Mouse (Mus musculus) heart, embryonic 15.5 days (tissue): Measurements from ENCODE around the gene Tspan10. TPM values are rescaled to one million over a fixed set of nuclear protein-coding genes. Genes with fewer than 3 reads are reported as not detected.

ENCODE experiments used
- ATAC-seq: fragments of 200-750 bp; cut with Nextera tagmentation; replicated peaks from 2 replicates; pipeline ENCODE4 v1.8.0; 2017; ENCODE audit warnings: low read depth, moderate TSS enrichment; ENCODE audit not compliant: insufficient number of reproducible peaks, insufficient read depth, low FRiP score
- H3K27ac ChIP-seq: fragments of 300-500 bp; sonication (generic); 2 replicates; pipeline ENCODE4 v1.5.1; 2015; ENCODE audit warnings: mild to moderate bottlenecking, inconsistent platforms
- H3K27me3 ChIP-seq: fragments of 300-500 bp; sonication (generic); 2 replicates; pipeline ENCODE4 v1.6.1; 2015; ENCODE audit warnings: inconsistent platforms
- H3K36me3 ChIP-seq: fragments of 300-500 bp; sonication (generic); 2 replicates; pipeline ENCODE4 v1.6.1; 2015; ENCODE audit warnings: mild to moderate bottlenecking, inconsistent platforms
- H3K4me1 ChIP-seq: fragments of 300-500 bp; sonication (generic); replicated peaks from 2 replicates; pipeline ENCODE4 v1.6.1; 2015; ENCODE audit warnings: inconsistent platforms
- H3K4me2 ChIP-seq: fragments of 300-500 bp; sonication (generic); 2 replicates; pipeline ENCODE4 v1.6.1; 2015; ENCODE audit warnings: inconsistent platforms, mild to moderate bottlenecking, moderate library complexity
- H3K4me3 ChIP-seq: fragments of 300-500 bp; sonication (generic); 2 replicates; pipeline ENCODE4 v1.5.1; 2015; ENCODE audit warnings: mild to moderate bottlenecking, inconsistent platforms
- H3K9ac ChIP-seq: fragments of 300-500 bp; sonication (generic); 2 replicates; pipeline ENCODE4 v1.6.1; 2015; ENCODE audit warnings: mild to moderate bottlenecking, inconsistent platforms
- H3K9me3 ChIP-seq: fragments of 300-500 bp; sonication (generic); replicated peaks from 2 replicates; pipeline ENCODE4 v1.6.1; 2016; ENCODE audit warnings: inconsistent platforms
- WGBS: fragments of 180-500 bp; shearing (Covaris S2); methylation state at CpG from one replicate; pipeline ENCODE4 v1.1.7; 2015; ENCODE audit warnings: mixed read lengths; 5-methylcytosine and 5-hydroxymethylcytosine counted together
- polyA plus RNA-seq: library from polyadenylated mRNA; unstranded; fragments of >200 nt; fragmentation: Nextera tagmentation; extraction: Ambion mirVana; gene quantifications from 2 replicates; pipeline ENCODE4 v1.2.1, GENCODE M21; 2015

The Tspan10 gene
- polyA plus RNA-seq, 1 experiment from 2014 or later: 0.09 TPM

GRCm38 (mm10) chr11:120455413-120455812 lies 13.0 kb downstream of the Tspan10 start:
- Histone ChIP-seq H3K27me3 (no peaks in the 10 kb centered on the region), H3K4me1 (peaks cover 27% of the 10 kb centered on the region), H3K27ac (no peak overlapping the region), H3K9me3 (no peaks in the 10 kb centered on the region), H3K4me3 (no peak overlapping the region), H3K36me3 (peaks cover 7% of the 10 kb centered on the region; the same call in 1 of the 2 replicates), H3K4me2 (no peak overlapping the region), H3K9ac (no peak overlapping the region)
- ATAC-seq: no peak
- WGBS: 91% methylated on average over 7 of the region's 7 CpGs

- Histone ChIP-seq H3K4me3 (peak overlapping the region; percentile 89), H3K9me3 (no peaks in the 10 kb centered on the region), H3K36me3 (peaks cover 21% of the 10 kb centered on the region), H3K9ac (peak overlapping the region; percentile 95), H3K27ac (peak overlapping the region; percentile 95), H3K27me3 (no peaks in the 10 kb centered on the region), H3K4me1 (peaks cover 27% of the 10 kb centered on the region), H3K4me2 (peak overlapping the region; percentile 89)
- 0 out of 2 replicates have a peak, but pooled peaks have one; percentile 25 for ATAC-seq
- 21% methylated on average over 14 of the region's 14 CpGs for WGBS
Measured at GRCm38 (mm10) chr11:120457370-120457769, 14.9 kb downstream of the Tspan10 start.

GRCm38 (mm10) chr11:120457772-120458751 lies 15.6 kb downstream of the Tspan10 start, which contains the start of the genes Oxld1 and Ccdc137:
TSS of gene Oxld1 (minus strand) at chr11:120458068.
TSS of gene Ccdc137 (plus strand) at chr11:120458115.
- Histone ChIP-seq H3K4me1 (peaks cover 27% of the 10 kb centered on the region), H3K9me3 (no peaks in the 10 kb centered on the region), H3K4me3 (peak within 1 kb of the TSS; percentile 89), H3K4me2 (peak within 1 kb of the TSS; percentile 89), H3K9ac (peak within 1 kb of the TSS; percentile 95), H3K27ac (peak within 1 kb of the TSS; percentile 95), H3K27me3 (no peaks in the 10 kb centered on the region), H3K36me3 (peaks cover 24% of the 10 kb centered on the region)
- peak; percentile 88 for ATAC-seq
- 3% methylated on average over 62 of the region's 62 CpGs for WGBS

- Histone ChIP-seq H3K4me2 (peak overlapping the region; percentile 89), H3K4me3 (peak overlapping the region; percentile 89), H3K4me1 (peaks cover 27% of the 10 kb centered on the region), H3K27me3 (no peaks in the 10 kb centered on the region), H3K27ac (no peak overlapping the region), H3K9me3 (no peaks in the 10 kb centered on the region), H3K36me3 (peaks cover 31% of the 10 kb centered on the region), H3K9ac (peak overlapping the region; percentile 95)
- 57% methylated on average over 6 of the region's 6 CpGs for WGBS
- no peak for ATAC-seq
Measured at GRCm38 (mm10) chr11:120458847-120459597, 16.6 kb downstream of the Tspan10 start.

GRCm38 (mm10) chr11:120463536-120463935 lies 21.1 kb downstream of the Tspan10 start:
- Histone ChIP-seq H3K4me2 (no peak overlapping the region), H3K27ac (no peak overlapping the region), H3K9me3 (no peaks in the 10 kb centered on the region), H3K9ac (no peak overlapping the region), H3K36me3 (peaks cover 37% of the 10 kb centered on the region), H3K4me3 (no peak overlapping the region), H3K27me3 (no peaks in the 10 kb centered on the region), H3K4me1 (peaks cover 34% of the 10 kb centered on the region)
- no peak for ATAC-seq
- 86% methylated on average over 2 of the region's 2 CpGs for WGBS

GRCm38 (mm10) chr11:120464365-120464764 lies 21.9 kb downstream of the Tspan10 start:
- H3K27me3 ChIP-seq: no peaks in the 10 kb centered on the region
- H3K36me3 ChIP-seq: peaks cover 39% of the 10 kb centered on the region
- WGBS: 88% methylated on average over 5 of the region's 5 CpGs
- H3K4me2 ChIP-seq: no peak overlapping the region
- no peak overlapping the region for H3K4me3 ChIP-seq
- H3K9me3 ChIP-seq: no peaks in the 10 kb centered on the region
- H3K27ac ChIP-seq: no peak overlapping the region
- ATAC-seq: no peak
- H3K9ac ChIP-seq: no peak overlapping the region
- peaks cover 29% of the 10 kb centered on the region for H3K4me1 ChIP-seq

- H3K4me3 ChIP-seq: peak overlapping the region; percentile 92; the same call in 1 of the 2 replicates
- H3K9ac ChIP-seq: no peak overlapping the region
- H3K9me3 ChIP-seq: no peaks in the 10 kb centered on the region
- ATAC-seq: no peak
- peaks cover 27% of the 10 kb centered on the region for H3K4me1 ChIP-seq
- peak overlapping the region; percentile 86; the same call in 1 of the 2 replicates for H3K4me2 ChIP-seq
- H3K27me3 ChIP-seq: no peaks in the 10 kb centered on the region
- WGBS: 75% methylated on average over 4 of the region's 4 CpGs
- peaks cover 47% of the 10 kb centered on the region for H3K36me3 ChIP-seq
- H3K27ac ChIP-seq: no peak overlapping the region
Measured at GRCm38 (mm10) chr11:120465521-120465920, 23.1 kb downstream of the Tspan10 start.

- H3K9ac ChIP-seq: peak within 1 kb of the TSS; percentile 91
- no peaks in the 10 kb centered on the region for H3K27me3 ChIP-seq
- ATAC-seq: peak; percentile 99
- peaks cover 27% of the 10 kb centered on the region for H3K4me1 ChIP-seq
- H3K27ac ChIP-seq: peak within 1 kb of the TSS; percentile 78
- no peaks in the 10 kb centered on the region for H3K9me3 ChIP-seq
- WGBS: under 1% methylated on average over 53 of the region's 54 CpGs
- peaks cover 51% of the 10 kb centered on the region for H3K36me3 ChIP-seq
- peak within 1 kb of the TSS; percentile 92 for H3K4me3 ChIP-seq
- peak within 1 kb of the TSS; percentile 86 for H3K4me2 ChIP-seq
Measured at GRCm38 (mm10) chr11:120467051-120467735, 24.7 kb downstream of the Tspan10 start, which contains the start of gene Arl16. TSS of gene Arl16 (minus strand) at chr11:120467607.

- H3K4me2 ChIP-seq: peak overlapping the region; percentile 79
- no peaks in the 10 kb centered on the region for H3K9me3 ChIP-seq
- under 1% methylated on average over 33 of the region's 33 CpGs for WGBS
- ATAC-seq: peak; percentile 26
- peaks cover 51% of the 10 kb centered on the region for H3K36me3 ChIP-seq
- peaks cover 27% of the 10 kb centered on the region for H3K4me1 ChIP-seq
- peak overlapping the region; percentile 92 for H3K4me3 ChIP-seq
- no peaks in the 10 kb centered on the region for H3K27me3 ChIP-seq
- H3K27ac ChIP-seq: peak overlapping the region; percentile 30; the same call in 1 of the 2 replicates
- H3K9ac ChIP-seq: peak overlapping the region; percentile 91
Measured at GRCm38 (mm10) chr11:120467736-120468092, 25.3 kb downstream of the Tspan10 start.

GRCm38 (mm10) chr11:120472052-120472451 lies 29.6 kb downstream of the Tspan10 start:
- Histone ChIP-seq H3K36me3 (peaks cover 73% of the 10 kb centered on the region), H3K9ac (no peak overlapping the region), H3K27ac (no peak overlapping the region), H3K27me3 (no peaks in the 10 kb centered on the region), H3K4me2 (no peak overlapping the region), H3K4me1 (peaks cover 11% of the 10 kb centered on the region), H3K9me3 (no peaks in the 10 kb centered on the region), H3K4me3 (no peak overlapping the region)
- ATAC-seq: no peak
- 96% methylated on average over 6 of the region's 6 CpGs for WGBS
